Mouse (Mus musculus) kidney, embryonic 14.5 days (tissue): ENCODE measurements around the gene Man1a2. TPM values are rescaled to one million over a fixed set of nuclear protein-coding genes. Genes with fewer than 3 reads are reported as not detected.
A peak's percentile ranks its signal among the peaks of the same experiment; 100 is the strongest.

Experiments used
- ATAC-seq: fragments of 200-750 bp; cut with Nextera tagmentation; 2 replicates; pipeline ENCODE4 v1.8.0; 2017; ENCODE audit warnings: moderate number of reproducible peaks, mild to moderate bottlenecking, moderate TSS enrichment, moderate library complexity; ENCODE audit not compliant: low FRiP score, low TSS enrichment
- H3K27ac ChIP-seq: fragments of 300-500 bp; sonication (generic); 2 replicates; pipeline ENCODE4 v1.5.1; 2014; ENCODE audit warnings: low read depth, mild to moderate bottlenecking, low read length, moderate library complexity, mixed read lengths
- H3K27me3 ChIP-seq: fragments of 300-500 bp; sonication (generic); 2 replicates; pipeline ENCODE4 v1.6.1; 2014; ENCODE audit warnings: mild to moderate bottlenecking, low read length; ENCODE audit not compliant: control insufficient read depth, insufficient read depth
- H3K36me3 ChIP-seq: fragments of 300-500 bp; sonication (generic); 2 replicates; pipeline ENCODE4 v1.6.1; 2014; ENCODE audit warnings: low read length, mixed read lengths; ENCODE audit not compliant: control insufficient read depth, insufficient read depth
- H3K4me1 ChIP-seq: fragments of 300-500 bp; sonication (generic); 2 replicates; pipeline ENCODE4 v1.6.1; 2014; ENCODE audit warnings: low read length, mixed read lengths; ENCODE audit not compliant: control insufficient read depth, insufficient read depth
- H3K4me2 ChIP-seq: fragments of 300-500 bp; sonication (generic); replicated peaks from 2 replicates; pipeline ENCODE4 v1.6.1; 2014; ENCODE audit warnings: low read depth, mild to moderate bottlenecking, low read length
- H3K4me3 ChIP-seq: fragments of 300-500 bp; sonication (generic); 2 replicates; pipeline ENCODE4 v1.5.1; 2014; ENCODE audit warnings: mild to moderate bottlenecking, low read length
- H3K9ac ChIP-seq: fragments of 300-500 bp; sonication (generic); 2 replicates; pipeline ENCODE4 v1.6.1; 2014; ENCODE audit warnings: low read depth, mild to moderate bottlenecking, low read length, moderate library complexity
- H3K9me3 ChIP-seq: fragments of 300-500 bp; sonication (generic); 2 replicates; pipeline ENCODE4 v1.6.1; 2016; ENCODE audit warnings: low read length; ENCODE audit not compliant: control insufficient read depth
- WGBS: fragments of 180-500 bp; shearing (Covaris S2); extraction: QIAGEN DNeasy Blood & Tissue Kit; methylation state at CpG from one replicate; pipeline ENCODE4 v1.1.7; 2014; 5-methylcytosine and 5-hydroxymethylcytosine counted together
- polyA plus RNA-seq: library from polyadenylated mRNA; unstranded; fragments of >200 nt; fragmentation: Nextera tagmentation; extraction: Ambion mirVana; gene quantifications from 2 replicates; pipeline ENCODE4 v1.2.1, GENCODE M21; 2014

Gene Man1a2
- 69.9 and 102 TPM in 2 replicates for polyA plus RNA-seq

DNA sequence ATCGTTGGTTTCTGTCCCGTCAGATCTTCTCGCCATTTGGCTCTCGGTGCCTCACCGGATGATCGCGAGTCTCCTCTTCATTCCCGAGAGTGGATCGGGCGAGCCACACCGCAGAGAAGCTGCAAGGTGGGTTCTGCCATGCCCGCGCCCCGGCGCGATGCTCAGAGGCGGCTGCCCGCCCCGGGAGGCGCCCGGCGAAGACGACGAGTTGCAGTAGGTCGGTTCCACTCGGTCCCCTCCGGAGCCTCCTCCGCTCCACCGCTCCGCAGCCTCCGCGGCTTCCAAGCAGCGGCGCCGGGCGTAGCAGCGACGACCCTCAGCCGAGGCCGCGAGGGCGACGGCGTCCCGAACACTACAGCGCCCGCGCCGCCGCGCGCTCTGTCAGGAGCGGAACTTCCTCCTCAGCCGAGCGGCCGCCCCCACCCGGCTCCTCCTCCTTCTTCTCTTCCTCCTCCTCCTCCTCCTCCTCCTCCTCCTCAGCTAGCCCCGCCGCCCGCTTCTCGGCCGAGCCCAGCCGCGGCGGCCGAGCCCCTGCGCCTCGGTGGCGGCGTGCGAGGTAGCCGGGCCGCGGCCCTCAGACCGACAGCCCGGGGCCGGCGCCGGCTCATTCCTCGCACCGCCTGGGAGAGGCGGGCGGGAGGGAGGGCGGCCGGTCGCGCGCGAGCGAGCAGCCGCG lies at the start of gene Man1a2:
Man1a2 (minus strand) TSS at position 417 of the 676 bp plus-strand sequence.
- Histone ChIP-seq H3K4me2 (peak within 1 kb of the TSS; percentile 86), H3K9me3 (no peaks in the 10 kb centered on the region), H3K4me1 (peaks cover 14% of the 10 kb centered on the region), H3K27ac (peak within 1 kb of the TSS; percentile 94), H3K27me3 (no peaks in the 10 kb centered on the region), H3K4me3 (peak within 1 kb of the TSS; percentile 79), H3K9ac (peak within 1 kb of the TSS; percentile 97), H3K36me3 (no peaks in the 10 kb centered on the region)
- ATAC-seq, result peak; percentile 92
- WGBS, result under 1% methylated on average over 70 of the region's 92 CpGs

GRCm38 (mm10) chr3:100734482-100735154 lies 49.3 kb upstream of the Man1a2 start:
- no peak overlapping the region for H3K4me2 ChIP-seq
- no peak overlapping the region for H3K9ac ChIP-seq
- no peaks in the 10 kb centered on the region for H3K36me3 ChIP-seq
- H3K27ac ChIP-seq, result no peak overlapping the region
- no peaks in the 10 kb centered on the region for H3K27me3 ChIP-seq
- ATAC-seq, result no peak
- H3K4me3 ChIP-seq, result no peak overlapping the region
- H3K4me1 ChIP-seq, result no peaks in the 10 kb centered on the region
- 68% methylated on average over 12 of the region's 12 CpGs for WGBS
- no peaks in the 10 kb centered on the region for H3K9me3 ChIP-seq

DNA sequence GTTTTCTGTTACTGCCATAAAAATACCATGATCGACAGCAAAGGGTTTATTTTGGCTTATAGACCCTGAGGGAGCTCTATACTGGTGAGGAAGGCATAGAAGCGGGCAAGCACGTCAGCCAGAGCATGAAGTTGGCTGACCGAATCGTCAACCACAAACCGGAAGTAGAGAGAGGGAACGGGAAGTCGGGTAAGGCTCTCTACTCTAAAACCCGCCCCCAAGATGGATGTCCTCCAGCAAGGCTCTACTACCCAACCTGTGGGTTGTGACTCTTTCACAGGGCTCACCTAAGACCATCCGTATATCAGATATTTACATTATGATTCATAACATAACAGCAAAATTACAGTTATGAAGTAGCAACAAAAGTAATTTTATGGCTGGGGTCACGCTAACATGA lies 46.6 kb upstream of the Man1a2 start:
- Histone ChIP-seq H3K36me3 (no peaks in the 10 kb centered on the region), H3K4me2 (no peak overlapping the region), H3K27me3 (no peaks in the 10 kb centered on the region), H3K9me3 (no peaks in the 10 kb centered on the region), H3K9ac (no peak overlapping the region), H3K4me1 (no peaks in the 10 kb centered on the region), H3K27ac (no peak overlapping the region), H3K4me3 (no peak overlapping the region)
- ATAC-seq, result no peak
- 94% methylated on average over 11 of the region's 11 CpGs for WGBS

- H3K4me1 ChIP-seq, result no peaks in the 10 kb centered on the region
- H3K9ac ChIP-seq, result no peak overlapping the region
- no peaks in the 10 kb centered on the region for H3K27me3 ChIP-seq
- H3K9me3 ChIP-seq, result no peaks in the 10 kb centered on the region
- WGBS, result 88% methylated on average over 3 of the region's 3 CpGs
- H3K27ac ChIP-seq, result no peak overlapping the region
- H3K4me3 ChIP-seq, result no peak overlapping the region
- no peak overlapping the region for H3K4me2 ChIP-seq
- ATAC-seq, result no peak
- no peaks in the 10 kb centered on the region for H3K36me3 ChIP-seq
These were observed 46.0 kb upstream of the Man1a2 start for GRCm38 (mm10) chr3:100731347-100731746.

GRCm38 (mm10) chr3:100728008-100728712 lies 42.9 kb upstream of the Man1a2 start:
- Histone ChIP-seq H3K9ac (no peak overlapping the region), H3K27ac (no peak overlapping the region), H3K4me3 (no peak overlapping the region), H3K4me1 (no peaks in the 10 kb centered on the region), H3K9me3 (peaks cover 12% of the 10 kb centered on the region; the same call in 1 of the 2 replicates), H3K27me3 (no peaks in the 10 kb centered on the region), H3K36me3 (no peaks in the 10 kb centered on the region), H3K4me2 (no peak overlapping the region)
- ATAC-seq, result no peak
- 67% methylated on average over 4 of the region's 4 CpGs for WGBS

DNA sequence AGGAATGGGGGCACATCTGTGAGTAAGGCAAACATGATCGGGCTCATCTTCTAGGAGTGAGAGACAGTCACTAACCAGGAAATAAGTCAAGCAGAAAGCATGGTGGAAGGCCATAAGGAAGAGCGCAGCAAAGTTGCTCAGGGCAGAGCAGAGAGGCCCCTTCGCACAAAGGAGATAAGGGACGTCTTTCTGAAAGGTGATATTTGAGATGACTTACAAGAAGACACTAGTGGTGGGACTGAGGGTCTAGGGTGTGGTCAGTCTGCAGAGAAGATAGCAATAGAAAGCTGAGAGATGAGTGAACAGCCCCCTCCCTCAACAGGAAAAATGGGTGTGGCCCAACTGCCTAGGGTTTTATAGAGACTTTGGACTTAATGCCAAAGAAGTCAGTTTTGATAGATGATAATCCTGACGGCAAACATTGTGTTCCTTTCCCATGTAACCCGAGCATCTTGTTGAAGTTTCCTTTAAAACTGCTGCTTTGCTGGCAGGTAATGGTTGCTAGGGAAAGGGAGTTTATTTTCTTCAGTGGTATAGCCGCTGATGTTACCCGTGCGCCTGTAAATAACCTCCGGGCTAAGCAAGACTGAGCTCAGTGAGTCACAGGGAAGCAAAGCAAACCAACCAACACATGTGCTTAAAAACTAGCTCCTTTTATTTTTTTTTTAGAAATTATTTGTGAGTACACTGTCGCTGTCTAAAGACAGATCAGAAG lies 40.8 kb upstream of the Man1a2 start:
- no peaks in the 10 kb centered on the region for H3K36me3 ChIP-seq
- H3K9me3 ChIP-seq, result peaks cover 19% of the 10 kb centered on the region; the same call in 1 of the 2 replicates
- ATAC-seq, result no peak
- no peaks in the 10 kb centered on the region for H3K27me3 ChIP-seq
- no peak overlapping the region for H3K9ac ChIP-seq
- WGBS, result 70% methylated on average over 11 of the region's 11 CpGs
- H3K27ac ChIP-seq, result no peak overlapping the region
- no peak overlapping the region for H3K4me2 ChIP-seq
- H3K4me3 ChIP-seq, result no peak overlapping the region
- no peaks in the 10 kb centered on the region for H3K4me1 ChIP-seq

GRCm38 (mm10) chr3:100720786-100721300 lies 35.5 kb upstream of the Man1a2 start:
- Histone ChIP-seq H3K9ac (no peak overlapping the region), H3K4me2 (no peak overlapping the region), H3K4me1 (no peaks in the 10 kb centered on the region), H3K27ac (no peak overlapping the region), H3K27me3 (no peaks in the 10 kb centered on the region), H3K9me3 (peaks cover 19% of the 10 kb centered on the region; the same call in 1 of the 2 replicates), H3K36me3 (no peaks in the 10 kb centered on the region), H3K4me3 (no peak overlapping the region)
- 92% methylated on average over 5 of the region's 5 CpGs for WGBS
- ATAC-seq, result no peak

- Histone ChIP-seq H3K27ac (no peak overlapping the region), H3K27me3 (no peaks in the 10 kb centered on the region), H3K4me1 (0 out of 2 replicates have a peak, but pooled peaks cover 10% of the 10 kb centered on the region), H3K4me3 (no peak overlapping the region), H3K4me2 (no peak overlapping the region), H3K9ac (no peak overlapping the region), H3K9me3 (no peaks in the 10 kb centered on the region), H3K36me3 (no peaks in the 10 kb centered on the region)
- ATAC-seq, result no peak
- WGBS, result 60% methylated on average over 7 of the region's 7 CpGs
These were observed 30.9 kb upstream of the Man1a2 start for GRCm38 (mm10) chr3:100716241-100716640.
